Mouse (Mus musculus) myocyte (in vitro differentiated cells): ENCODE results near the gene Cep104. TPM values are rescaled to one million over a fixed set of nuclear protein-coding genes. Genes with fewer than 3 reads are reported as not detected.

Experiments used
- H3K27me3 ChIP-seq: one replicate; pipeline ENCODE4 v1.6.1; 2011; ENCODE audit not compliant: control insufficient read depth, insufficient read depth, insufficient read length
- H3K36me3 ChIP-seq: one replicate; pipeline ENCODE4 v1.6.1; 2011; ENCODE audit not compliant: control insufficient read depth, insufficient read depth
- H3K4me2 ChIP-seq: one replicate; pipeline ENCODE4 v1.6.1; 2011; ENCODE audit warnings: low read depth, control low read depth
- H3K4me3 ChIP-seq: one replicate; pipeline ENCODE4 v1.5.1; 2011; ENCODE audit warnings: mild to moderate bottlenecking, control low read depth, moderate library complexity
- H3K79me2 ChIP-seq: one replicate; pipeline ENCODE4 v1.6.1; 2011; ENCODE audit not compliant: control insufficient read depth, insufficient read depth
- H3ac ChIP-seq: one replicate; pipeline ENCODE4 v1.6.1; 2011; ENCODE audit not compliant: control insufficient read depth, insufficient read length
- CEBPB ChIP-seq: IDR thresholded peaks from 2 replicates; pipeline ENCODE4 v1.6.1; 2011; ENCODE audit warnings: mild to moderate bottlenecking, moderate library complexity; ENCODE audit not compliant: poor library complexity, insufficient read depth, severe bottlenecking
- E2F4 ChIP-seq: IDR thresholded peaks from one replicate; pipeline ENCODE4 v1.6.1; 2011; ENCODE audit warnings: mild to moderate bottlenecking, control low read depth, moderate library complexity; ENCODE audit not compliant: insufficient read depth
- MAX ChIP-seq: IDR thresholded peaks from one replicate; pipeline ENCODE4 v1.6.1; 2011; ENCODE audit warnings: low read depth, mild to moderate bottlenecking, control low read depth
- MYOD1 ChIP-seq, 3 experiments: IDR thresholded peaks; one replicate each; pipeline ENCODE4 v1.6.1; 2011; ENCODE audit warnings: control low read depth in 2 of 3, low read depth in 2 of 3, mild to moderate bottlenecking in 2 of 3, moderate library complexity in 1 of 3; ENCODE audit not compliant: insufficient read length in 2 of 3, control insufficient read depth in 1 of 3
- MYOG ChIP-seq, 3 experiments: IDR thresholded peaks; one replicate each; pipeline ENCODE4 v1.6.1; 2011; ENCODE audit warnings: control low read depth in 2 of 3, low read depth in 2 of 3, mild to moderate bottlenecking in 2 of 3; ENCODE audit not compliant: insufficient read length in 2 of 3, control insufficient read depth in 1 of 3, insufficient read depth in 1 of 3
- POLR2A ChIP-seq: IDR thresholded peaks from one replicate; pipeline ENCODE4 v1.6.1; 2011; ENCODE audit warnings: low read depth, mild to moderate bottlenecking, control low read depth, moderate library complexity; ENCODE audit not compliant: insufficient read length
- POLR2AphosphoS2 ChIP-seq: IDR thresholded peaks from one replicate; pipeline ENCODE4 v1.6.1; 2011; ENCODE audit warnings: low read depth, control low read depth; ENCODE audit not compliant: insufficient read length
- REST ChIP-seq: IDR thresholded peaks from one replicate; pipeline ENCODE4 v1.6.1; 2011; ENCODE audit warnings: mild to moderate bottlenecking, control low read depth, moderate library complexity; ENCODE audit not compliant: insufficient read depth, insufficient read length
- SRF ChIP-seq: IDR thresholded peaks from one replicate; pipeline ENCODE4 v1.6.1; 2011; ENCODE audit warnings: low read depth; ENCODE audit not compliant: control insufficient read depth, insufficient read length
- TCF12 ChIP-seq: IDR thresholded peaks from one replicate; pipeline ENCODE4 v1.6.1; 2011; ENCODE audit warnings: mild to moderate bottlenecking, control low read depth; ENCODE audit not compliant: poor library complexity, insufficient read depth, severe bottlenecking
- TCF3 ChIP-seq: IDR thresholded peaks from one replicate; pipeline ENCODE4 v1.6.1; 2011; ENCODE audit warnings: low read depth, control low read depth; ENCODE audit not compliant: insufficient read length
- USF1 ChIP-seq: IDR thresholded peaks from one replicate; pipeline ENCODE4 v1.6.1; 2011; ENCODE audit warnings: low read depth, mild to moderate bottlenecking, control low read depth, moderate library complexity
- polyA plus RNA-seq: library from polyadenylated mRNA; unstranded; fragments of >200 nt; fragmentation: generic; extraction: Trizol; gene quantifications from one replicate; pipeline ENCODE4 v1.2.1, GENCODE M21; 2012; ENCODE audit warnings: missing spikeins

Cep104 gene
- polyA plus RNA-seq, 1 experiment, result 21.7 TPM

DNA sequence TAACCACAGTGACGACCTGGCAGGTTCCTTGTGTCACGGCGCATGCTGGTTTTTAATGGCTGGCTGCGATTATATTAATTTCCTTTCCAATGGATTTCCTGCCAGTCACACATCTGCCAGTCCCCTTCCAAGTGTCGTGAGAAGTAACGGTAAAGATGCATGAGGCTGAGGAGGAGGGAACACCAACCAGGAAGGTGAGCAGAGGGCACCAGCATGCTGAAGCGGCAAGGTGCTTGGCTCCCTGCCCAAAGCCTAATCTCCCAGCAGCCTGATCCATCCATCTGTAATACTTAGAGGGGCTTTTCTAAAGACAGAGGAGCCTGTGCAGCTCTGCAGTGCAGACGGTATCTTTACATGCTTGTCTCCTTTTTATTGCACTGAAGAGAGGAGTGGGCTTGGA is 19.3 kb upstream of the Cep104 start:
- Histone ChIP-seq H3K27me3 (no peaks in the 10 kb centered on the region), H3K4me3 (no peak overlapping the region), H3K79me2 (peaks cover 6% of the 10 kb centered on the region), H3K4me2 (no peak overlapping the region), H3ac (no peak overlapping the region), H3K36me3 (peaks cover 3% of the 10 kb centered on the region)
- no peak for TF ChIP-seq MYOD1 (IDR thresholded peaks at IDR 0.05; ENCODE audit: control insufficient read depth in 1 of 3, insufficient read length in 2 of 3, low read depth in 2 of 3)
- TF ChIP-seq MAX, result no peak
- TF ChIP-seq REST, result no peak
- TF ChIP-seq POLR2AphosphoS2, result no peak
- TF ChIP-seq TCF12, result no peak
- TF ChIP-seq TCF3, result no peak
- TF ChIP-seq SRF, result no peak
- TF ChIP-seq POLR2A, result no peak
- TF ChIP-seq MYOG (IDR thresholded peaks at IDR 0.05; ENCODE audit: control insufficient read depth in 1 of 3, insufficient read depth in 1 of 3, insufficient read length in 2 of 3, low read depth in 2 of 3), result no peak
- no peak for TF ChIP-seq E2F4
- no peak for TF ChIP-seq USF1
- TF ChIP-seq CEBPB, result no peak

DNA sequence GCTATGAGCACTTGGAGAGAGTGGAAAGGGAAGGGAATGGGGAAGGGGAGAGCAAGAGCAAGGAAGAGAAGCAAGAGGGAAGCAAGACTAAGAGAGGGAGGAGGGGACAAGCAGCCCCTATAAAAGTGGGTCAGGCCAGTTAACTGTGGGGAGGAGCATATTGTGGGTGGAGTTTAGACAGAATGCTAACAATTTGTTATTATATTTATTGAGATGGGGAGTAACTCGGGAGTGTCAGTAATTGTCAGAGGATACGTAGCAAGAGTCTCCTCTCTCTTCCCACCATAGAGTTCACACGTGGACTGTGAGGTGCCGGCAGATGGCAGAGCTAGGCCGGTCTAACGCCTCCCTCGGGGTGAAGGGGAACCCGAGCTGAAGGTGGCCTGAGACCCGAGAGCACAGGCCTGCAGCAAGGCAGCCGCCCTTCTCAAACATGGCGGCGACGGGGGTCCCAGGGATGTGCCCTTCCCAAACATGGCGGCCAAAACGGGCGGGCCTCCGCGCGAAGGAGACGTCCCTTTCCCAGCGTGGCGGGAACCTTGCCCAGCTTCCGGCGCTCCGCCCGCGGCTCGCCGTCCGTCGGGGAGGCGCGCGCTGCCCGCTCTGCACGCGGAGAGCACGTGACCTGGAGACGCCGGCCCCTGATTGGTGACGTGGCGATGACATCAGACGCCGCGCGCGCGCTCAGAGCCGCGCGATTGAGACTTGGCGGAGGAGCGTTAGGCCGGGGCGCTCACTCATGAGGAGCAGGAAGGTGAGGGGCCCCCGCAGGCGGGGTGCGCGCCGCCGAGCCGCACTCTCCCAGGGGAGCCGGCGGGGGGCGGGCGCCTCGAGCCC is 18.2 kb upstream of the Cep104 start, which contains the start of gene A430005L14Rik:
Gene A430005L14Rik, plus strand, starts transcription at position 669 of the 837 bp plus-strand sequence.
- peaks cover 6% of the 10 kb centered on the region for H3K79me2 ChIP-seq
- H3K36me3 ChIP-seq, result peaks cover 3% of the 10 kb centered on the region
- no peak for TF ChIP-seq REST
- no peak for TF ChIP-seq TCF12
- no peak for TF ChIP-seq TCF3
- TF ChIP-seq E2F4, result peak; percentile 57
- peak; percentile 49 for TF ChIP-seq SRF
- TF ChIP-seq POLR2A, result peak; percentile 59
- peak; percentile 90 for TF ChIP-seq USF1
- TF ChIP-seq POLR2AphosphoS2, result peak; percentile 46
- TF ChIP-seq CEBPB, result no peak
- no peak for TF ChIP-seq MYOD1 (IDR thresholded peaks at IDR 0.05; ENCODE audit: control insufficient read depth in 1 of 3, insufficient read length in 2 of 3, low read depth in 2 of 3)
- no peak for TF ChIP-seq MAX
- no peak for TF ChIP-seq MYOG (IDR thresholded peaks at IDR 0.05; ENCODE audit: control insufficient read depth in 1 of 3, insufficient read depth in 1 of 3, insufficient read length in 2 of 3, low read depth in 2 of 3)
- H3K27me3 ChIP-seq, result no peaks in the 10 kb centered on the region
- peak within 1 kb of the TSS; percentile 66 for H3K4me3 ChIP-seq
- peak within 1 kb of the TSS; percentile 92 for H3ac ChIP-seq
- peak within 1 kb of the TSS; percentile 87 for H3K4me2 ChIP-seq

DNA sequence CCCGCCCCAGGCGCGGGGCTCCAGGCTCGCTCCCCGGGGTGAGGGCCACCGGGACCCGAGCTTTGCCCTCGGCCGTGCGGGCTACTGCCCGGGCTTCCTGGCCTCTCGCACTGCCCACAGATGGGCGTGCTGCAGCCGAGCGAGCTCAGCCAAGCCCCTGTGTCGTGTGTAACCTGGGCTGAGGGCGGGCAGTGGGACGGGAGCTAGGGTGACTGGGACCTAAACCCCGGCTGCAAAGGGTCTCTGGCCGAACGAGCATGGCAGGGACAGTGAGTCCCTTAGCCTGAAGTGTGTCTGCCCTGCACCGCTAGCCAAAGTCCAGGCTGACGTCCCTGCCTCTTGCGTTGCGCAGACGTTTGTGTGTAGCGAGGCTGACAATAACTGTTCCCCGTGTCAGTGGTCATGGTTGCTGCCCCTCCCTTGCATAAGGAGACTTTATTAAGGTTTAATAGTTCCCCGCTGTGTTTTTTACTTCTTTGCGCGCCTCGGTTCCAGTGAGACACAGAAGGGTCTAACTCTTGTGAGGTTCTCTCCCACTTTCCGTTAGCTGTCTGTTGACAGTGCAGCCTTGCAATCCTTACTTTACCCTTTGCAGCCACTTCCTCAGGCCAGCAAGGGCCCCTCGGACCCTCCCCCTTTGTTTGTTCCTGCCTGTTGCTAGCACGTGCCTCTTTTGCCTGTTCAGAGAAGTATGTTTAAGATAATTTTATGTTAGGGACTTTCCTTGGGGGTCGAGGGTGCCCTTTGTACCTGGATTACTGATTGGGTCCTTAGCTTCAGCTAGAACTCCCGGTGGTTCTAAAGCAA is 17.3 kb upstream of the Cep104 start:
- Histone ChIP-seq H3K27me3 (no peaks in the 10 kb centered on the region), H3ac (peak overlapping the region; percentile 92), H3K4me2 (peak overlapping the region; percentile 87), H3K36me3 (peaks cover 3% of the 10 kb centered on the region), H3K4me3 (peak overlapping the region; percentile 66), H3K79me2 (peaks cover 6% of the 10 kb centered on the region)
- no peak for TF ChIP-seq USF1
- no peak for TF ChIP-seq MAX
- no peak for TF ChIP-seq POLR2AphosphoS2
- no peak for TF ChIP-seq REST
- no peak for TF ChIP-seq MYOG (IDR thresholded peaks at IDR 0.05; ENCODE audit: control insufficient read depth in 1 of 3, insufficient read depth in 1 of 3, insufficient read length in 2 of 3, low read depth in 2 of 3)
- no peak for TF ChIP-seq CEBPB
- TF ChIP-seq POLR2A, result no peak
- TF ChIP-seq MYOD1 (IDR thresholded peaks at IDR 0.05; ENCODE audit: control insufficient read depth in 1 of 3, insufficient read length in 2 of 3, low read depth in 2 of 3), result no peak
- no peak for TF ChIP-seq E2F4
- no peak for TF ChIP-seq SRF
- TF ChIP-seq TCF12, result no peak
- TF ChIP-seq TCF3, result no peak

DNA sequence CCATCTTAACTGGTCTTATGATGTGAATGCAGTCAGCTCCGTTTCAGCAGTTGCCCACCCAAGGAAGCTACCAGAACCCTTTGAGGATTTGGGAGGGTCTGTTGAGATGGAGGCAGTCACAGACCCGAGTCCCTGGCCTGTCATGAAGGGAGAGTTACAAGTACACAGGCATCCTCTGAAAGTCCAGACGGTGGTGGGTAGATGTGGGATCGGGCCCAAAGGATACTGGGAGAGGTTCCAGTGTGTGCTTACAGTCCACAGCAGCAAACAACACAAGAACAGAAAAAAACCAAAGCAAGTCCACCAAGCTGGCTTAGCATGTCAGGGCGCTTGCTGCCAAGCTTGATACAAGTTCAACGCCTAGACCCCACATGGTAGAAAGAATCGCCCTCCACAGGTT is 12.4 kb upstream of the Cep104 start:
- H3K4me2 ChIP-seq, result no peak overlapping the region
- peaks cover 3% of the 10 kb centered on the region for H3K36me3 ChIP-seq
- no peak for TF ChIP-seq POLR2AphosphoS2
- no peak for TF ChIP-seq MYOG (IDR thresholded peaks at IDR 0.05; ENCODE audit: control insufficient read depth in 1 of 3, insufficient read depth in 1 of 3, insufficient read length in 2 of 3, low read depth in 2 of 3)
- TF ChIP-seq MAX, result no peak
- no peak for TF ChIP-seq MYOD1 (IDR thresholded peaks at IDR 0.05; ENCODE audit: control insufficient read depth in 1 of 3, insufficient read length in 2 of 3, low read depth in 2 of 3)
- no peak for TF ChIP-seq CEBPB
- TF ChIP-seq POLR2A, result no peak
- TF ChIP-seq SRF, result no peak
- TF ChIP-seq REST, result no peak
- TF ChIP-seq TCF3, result no peak
- TF ChIP-seq TCF12, result no peak
- TF ChIP-seq USF1, result no peak
- no peak for TF ChIP-seq E2F4
- no peaks in the 10 kb centered on the region for H3K27me3 ChIP-seq
- H3K79me2 ChIP-seq, result peaks cover 5% of the 10 kb centered on the region
- H3ac ChIP-seq, result no peak overlapping the region
- no peak overlapping the region for H3K4me3 ChIP-seq
